Mouse (Mus musculus): Measurements from ENCODE around the gene Olfr50.

DNA sequence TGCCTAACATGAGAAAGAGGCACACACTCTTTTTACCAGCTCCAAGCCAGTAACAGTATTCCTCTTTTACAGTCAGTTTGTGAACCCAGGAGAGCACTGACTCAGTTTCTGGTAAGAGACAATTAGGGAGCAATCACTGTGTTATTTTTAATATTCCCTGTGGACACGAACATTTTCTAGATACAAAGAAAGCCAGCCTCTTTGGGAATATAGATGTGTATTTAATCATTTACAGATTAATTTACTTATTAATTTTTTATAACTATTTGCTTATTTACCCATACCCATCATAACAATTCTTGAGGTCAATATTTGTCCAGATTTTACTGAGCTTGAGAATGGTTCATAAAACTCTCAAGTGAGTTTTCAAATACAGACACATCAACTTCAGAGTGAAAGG lies 26.6 kb downstream of the Olfr50 start, which contains the start of gene Olfr3:
- TF ChIP-seq CTCF (conservative IDR thresholded peaks at IDR 0.05; ENCODE audit: low read length) (no peak), NANOG (IDR thresholded peaks at IDR 0.05; ENCODE audit: borderline replicate concordance, low read length) (no peak)

All from E14TG2a.4 (cell line).